Mouse (Mus musculus): ENCODE results near the gene Tmem176b. TPM values are rescaled to one million over a fixed set of nuclear protein-coding genes. Genes with fewer than 3 reads are reported as not detected.

The Tmem176b gene
- polyA plus RNA-seq, 1 experiment from 2014 or later = 414 TPM

DNA sequence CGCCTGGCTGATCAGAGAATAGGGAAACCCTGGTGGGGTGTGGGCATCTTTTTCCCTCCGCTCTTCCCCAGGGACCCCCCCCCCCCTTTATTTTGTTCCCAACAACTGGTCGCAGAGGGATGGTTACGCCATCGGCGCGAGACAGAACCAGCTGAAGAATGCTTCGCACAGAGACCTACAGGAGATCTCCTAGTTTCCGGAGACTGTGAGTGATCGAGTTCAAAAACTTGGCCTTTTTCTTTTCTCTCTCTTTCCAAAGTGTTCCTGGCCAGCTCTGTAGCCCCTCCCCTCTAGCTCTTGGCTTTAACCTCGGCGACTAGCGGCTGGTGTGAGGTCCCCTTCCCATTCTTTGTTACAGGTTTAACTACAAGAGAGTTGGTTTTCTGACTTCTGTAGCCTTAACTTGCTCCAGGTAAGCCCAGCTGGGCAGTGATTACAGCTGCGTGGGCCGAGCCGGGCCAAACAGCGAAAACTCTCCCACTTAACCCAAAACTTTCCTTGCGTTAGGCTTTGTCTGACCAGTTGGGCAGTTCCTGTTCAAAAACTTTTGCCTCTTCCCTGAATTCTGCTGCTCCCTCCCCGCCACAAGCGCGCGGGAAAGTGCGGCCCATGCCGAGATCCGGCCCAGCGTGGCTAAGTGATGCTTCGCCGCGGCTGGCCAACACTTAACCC lies 10.7 kb upstream of the Tmem176b start:
- peak overlapping the region; percentile 80 for H3K4me2 ChIP-seq (ENCODE audit: low read depth, low read length)
- H3K4me1 ChIP-seq (ENCODE audit: control insufficient read depth, insufficient read depth, low read length) = peaks cover 6% of the 10 kb centered on the region; the same call in 1 of the 2 replicates
- peak overlapping the region; percentile 89 for H3K27ac ChIP-seq (ENCODE audit: low read length)
- no peaks in the 10 kb centered on the region for H3K9me3 ChIP-seq (ENCODE audit: control insufficient read depth, low read length)
- peak overlapping the region; percentile 66 for H3K9ac ChIP-seq (ENCODE audit: low read depth, low read length)
- WGBS = 3% methylated on average over 28 of the region's 29 CpGs
- H3K4me3 ChIP-seq (ENCODE audit: low read length) = peak overlapping the region; percentile 42
- ATAC-seq = peak; percentile 76
- H3K36me3 ChIP-seq (ENCODE audit: control insufficient read depth, insufficient read depth, low read length) = no peaks in the 10 kb centered on the region
- H3K27me3 ChIP-seq (replicated peaks; ENCODE audit: control insufficient read depth, insufficient read depth, low read length) = no peaks in the 10 kb centered on the region

DNA sequence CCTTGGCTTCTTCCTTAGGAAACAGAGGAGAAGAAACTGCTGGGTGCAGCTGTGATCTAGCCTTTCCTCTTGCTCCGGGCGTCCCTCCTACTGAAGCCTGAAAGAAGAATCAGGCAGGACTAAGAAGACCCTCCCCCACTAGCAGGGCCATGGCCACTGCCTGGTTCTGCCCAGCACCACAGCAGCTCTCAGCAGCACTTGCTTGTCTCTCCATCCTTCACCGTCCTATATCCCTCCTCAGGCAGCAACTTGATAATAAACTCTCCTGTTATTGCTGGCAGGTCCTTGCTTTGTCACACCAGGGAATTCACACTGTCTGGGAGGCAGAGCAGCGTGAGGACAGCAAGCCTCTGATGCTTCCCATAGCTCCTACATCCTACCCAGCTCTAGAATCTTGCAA lies 3.8 kb upstream of the Tmem176b start:
- ATAC-seq = no peak

DNA sequence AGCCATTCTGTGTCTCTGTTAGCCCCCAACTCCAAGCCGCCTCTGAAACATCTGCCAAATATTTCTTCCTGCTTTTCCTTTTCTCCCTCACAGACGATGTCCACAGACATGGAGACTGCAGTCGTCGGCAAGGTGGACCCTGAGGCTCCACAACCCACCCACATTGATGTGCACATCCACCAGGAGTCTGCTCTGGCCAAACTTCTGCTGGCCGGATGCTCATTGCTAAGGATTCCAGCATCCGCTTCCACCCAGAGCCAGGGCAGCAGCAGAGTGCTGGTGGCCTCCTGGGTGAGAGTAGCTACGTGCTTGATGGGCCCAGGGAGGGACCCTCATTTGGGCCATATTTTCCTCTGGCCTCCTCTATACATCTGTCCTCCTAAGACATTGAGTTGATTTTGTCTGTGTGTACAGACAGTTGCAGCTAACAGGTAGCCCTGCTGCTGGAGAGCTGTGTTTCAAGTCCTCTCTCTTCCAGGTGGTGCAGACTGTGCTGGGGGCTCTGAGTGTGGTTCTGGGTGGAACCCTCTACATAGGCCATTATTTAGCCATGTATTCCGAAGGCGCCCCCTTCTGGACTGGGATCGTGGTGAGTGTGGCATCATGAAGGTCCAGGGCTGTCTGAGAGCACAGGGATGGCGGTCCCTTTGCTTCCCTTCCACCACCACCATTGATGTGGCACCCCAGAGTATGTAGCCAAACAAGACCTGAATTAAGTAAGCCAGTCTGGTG lies 981 bp upstream of the Tmem176b start:
- no peak for ATAC-seq
- Histone ChIP-seq H3K9ac (ENCODE audit: low read depth, low read length) (peak overlapping the region; percentile 81), H3K27me3 (replicated peaks; ENCODE audit: control insufficient read depth, insufficient read depth, low read length) (no peaks in the 10 kb centered on the region), H3K27ac (ENCODE audit: low read length) (peak overlapping the region; percentile 98), H3K4me3 (ENCODE audit: low read length) (peak overlapping the region; percentile 62), H3K4me2 (ENCODE audit: low read depth, low read length) (peak overlapping the region; percentile 89), H3K36me3 (ENCODE audit: control insufficient read depth, insufficient read depth, low read length) (peaks cover 18% of the 10 kb centered on the region), H3K4me1 (ENCODE audit: control insufficient read depth, insufficient read depth, low read length) (peaks cover 35% of the 10 kb centered on the region), H3K9me3 (ENCODE audit: control insufficient read depth, low read length) (no peaks in the 10 kb centered on the region)
- 49% methylated on average over 11 of the region's 11 CpGs for WGBS

More for the DNA sequence above, 3.8 kb upstream of the Tmem176b start:
- Histone ChIP-seq H3K27me3 (replicated peaks; ENCODE audit: control insufficient read depth, insufficient read depth, low read length) (no peaks in the 10 kb centered on the region), H3K9ac (ENCODE audit: low read depth, low read length) (no peak overlapping the region), H3K9me3 (ENCODE audit: control insufficient read depth, low read length) (no peaks in the 10 kb centered on the region), H3K4me2 (ENCODE audit: low read depth, low read length) (no peak overlapping the region), H3K4me1 (ENCODE audit: control insufficient read depth, insufficient read depth, low read length) (peaks cover 14% of the 10 kb centered on the region), H3K36me3 (ENCODE audit: control insufficient read depth, insufficient read depth, low read length) (0 out of 2 replicates have a peak, but pooled peaks cover 9% of the 10 kb centered on the region), H3K27ac (ENCODE audit: low read length) (no peak overlapping the region), H3K4me3 (ENCODE audit: low read length) (no peak overlapping the region)
- WGBS = 72% methylated on average over 4 of the region's 4 CpGs

DNA sequence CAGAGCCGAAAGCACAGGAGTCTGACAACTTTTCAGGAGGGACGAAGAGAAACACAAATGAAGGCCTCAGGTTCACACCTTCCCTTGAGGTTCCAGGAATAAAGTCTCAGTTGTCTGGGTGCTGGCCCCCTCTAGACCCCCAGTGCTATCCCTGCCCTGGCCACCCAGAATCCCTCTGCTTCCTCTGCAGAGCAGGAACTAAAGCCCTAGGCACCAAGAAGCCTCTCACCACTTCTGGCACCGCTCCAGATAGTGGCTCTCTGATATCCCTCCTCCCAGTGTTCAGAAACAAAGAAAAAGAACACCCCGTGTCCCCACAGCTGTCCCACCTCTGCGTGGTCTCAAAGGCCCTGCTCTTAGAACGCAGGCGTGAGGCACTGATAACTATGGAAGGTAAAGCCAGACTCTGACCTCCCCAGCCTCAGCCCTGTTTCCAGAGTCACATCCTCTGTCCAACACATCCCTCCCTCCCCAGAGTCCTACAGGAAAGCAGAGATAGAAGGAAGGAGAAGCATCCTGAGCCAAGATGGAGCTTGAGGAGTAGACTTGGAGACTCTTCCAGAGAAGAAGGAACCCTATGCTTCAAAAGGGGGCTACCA lies 826 bp downstream of the Tmem176b start, which contains the start of gene Tmem176a:
TSS of gene Tmem176a (plus strand) at position 549 of the 599 bp plus-strand sequence.
- Histone ChIP-seq H3K4me2 (ENCODE audit: low read depth, low read length) (peak within 1 kb of the TSS; percentile 89), H3K4me1 (ENCODE audit: control insufficient read depth, insufficient read depth, low read length) (peaks cover 35% of the 10 kb centered on the region), H3K36me3 (ENCODE audit: control insufficient read depth, insufficient read depth, low read length) (peaks cover 32% of the 10 kb centered on the region), H3K27ac (ENCODE audit: low read length) (peak within 1 kb of the TSS; percentile 98), H3K9ac (ENCODE audit: low read depth, low read length) (peak within 1 kb of the TSS; percentile 81), H3K4me3 (ENCODE audit: low read length) (peak within 1 kb of the TSS; percentile 62), H3K27me3 (replicated peaks; ENCODE audit: control insufficient read depth, insufficient read depth, low read length) (no peaks in the 10 kb centered on the region), H3K9me3 (ENCODE audit: control insufficient read depth, low read length) (no peaks in the 10 kb centered on the region)
- WGBS = 4% methylated on average over 7 of the region's 7 CpGs
- peak; percentile 61 for ATAC-seq

DNA sequence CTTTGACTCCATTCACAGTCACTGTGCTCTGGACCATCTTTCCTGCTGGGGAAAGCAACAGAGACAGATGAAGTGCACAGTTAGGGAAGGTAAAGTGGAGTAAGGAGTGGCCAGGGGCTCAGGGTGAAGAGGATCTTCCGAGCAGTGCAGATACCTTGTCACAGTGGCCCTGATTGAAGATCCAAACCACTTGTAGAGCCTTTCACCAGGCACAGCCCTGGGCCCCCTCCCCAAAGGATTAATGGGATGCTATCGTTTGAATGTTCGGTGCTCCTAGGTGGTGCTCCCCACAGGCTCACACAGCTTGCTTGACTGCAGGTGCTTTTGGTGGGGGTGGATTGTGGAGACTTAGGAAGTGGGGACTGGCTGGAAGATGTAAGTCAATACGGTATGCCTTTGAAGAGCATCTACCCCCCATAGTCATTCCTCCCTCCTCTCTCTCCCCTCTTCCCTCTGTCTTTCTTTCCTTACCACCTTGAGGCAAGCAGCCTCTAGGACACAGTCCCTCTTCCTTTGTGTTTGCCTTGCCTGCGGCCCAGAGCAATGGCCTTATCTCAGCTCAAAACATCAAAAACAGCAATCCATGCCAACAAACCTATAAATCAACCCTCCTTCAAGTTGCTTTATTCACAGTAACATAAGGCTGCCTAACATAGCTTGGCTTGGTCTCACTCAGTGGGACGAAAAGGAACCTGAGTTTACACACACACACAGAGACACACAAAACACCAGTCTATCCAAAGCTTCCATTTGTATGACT lies 2.8 kb downstream of the Tmem176b start:
- H3K4me1 ChIP-seq (ENCODE audit: control insufficient read depth, insufficient read depth, low read length) = peaks cover 35% of the 10 kb centered on the region
- H3K27ac ChIP-seq (ENCODE audit: low read length) = no peak overlapping the region
- peak overlapping the region; percentile 89 for H3K4me2 ChIP-seq (ENCODE audit: low read depth, low read length)
- H3K9ac ChIP-seq (ENCODE audit: low read depth, low read length) = peak overlapping the region; percentile 43
- H3K27me3 ChIP-seq (replicated peaks; ENCODE audit: control insufficient read depth, insufficient read depth, low read length) = no peaks in the 10 kb centered on the region
- H3K4me3 ChIP-seq (ENCODE audit: low read length) = peak overlapping the region; percentile 62; the same call in 1 of the 2 replicates
- no peak for ATAC-seq
- 66% methylated on average over 6 of the region's 6 CpGs for WGBS
- H3K9me3 ChIP-seq (ENCODE audit: control insufficient read depth, low read length) = no peaks in the 10 kb centered on the region
- H3K36me3 ChIP-seq (ENCODE audit: control insufficient read depth, insufficient read depth, low read length) = peaks cover 43% of the 10 kb centered on the region

DNA sequence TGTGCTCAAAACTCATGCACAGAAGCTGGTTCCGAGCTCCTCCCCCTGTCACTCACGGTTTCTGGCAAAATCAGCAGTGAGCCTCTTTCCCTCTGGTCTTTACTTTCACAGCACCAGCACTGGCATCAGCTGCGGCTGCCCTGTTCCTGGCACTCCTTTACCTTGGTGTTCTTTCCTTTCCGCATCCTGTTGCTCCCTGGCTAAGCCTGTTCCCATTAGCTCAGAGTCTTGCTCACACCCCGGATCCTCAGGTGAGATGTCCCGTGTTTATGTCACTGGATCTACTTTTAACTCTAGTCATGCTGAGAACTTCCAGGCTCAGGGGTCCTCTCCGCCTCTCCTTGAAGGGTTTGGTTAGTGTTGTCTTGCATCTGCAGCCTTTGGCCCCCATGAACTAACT lies 3.8 kb downstream of the Tmem176b start:
- WGBS = 83% methylated on average over 7 of the region's 7 CpGs
- no peak for ATAC-seq
- no peak overlapping the region for H3K4me3 ChIP-seq (ENCODE audit: low read length)
- peaks cover 51% of the 10 kb centered on the region for H3K36me3 ChIP-seq (ENCODE audit: control insufficient read depth, insufficient read depth, low read length)
- peaks cover 31% of the 10 kb centered on the region for H3K4me1 ChIP-seq (ENCODE audit: control insufficient read depth, insufficient read depth, low read length)
- H3K27me3 ChIP-seq (replicated peaks; ENCODE audit: control insufficient read depth, insufficient read depth, low read length) = no peaks in the 10 kb centered on the region
- H3K9me3 ChIP-seq (ENCODE audit: control insufficient read depth, low read length) = no peaks in the 10 kb centered on the region
- no peak overlapping the region for H3K4me2 ChIP-seq (ENCODE audit: low read depth, low read length)
- no peak overlapping the region for H3K9ac ChIP-seq (ENCODE audit: low read depth, low read length)
- no peak overlapping the region for H3K27ac ChIP-seq (ENCODE audit: low read length)

DNA sequence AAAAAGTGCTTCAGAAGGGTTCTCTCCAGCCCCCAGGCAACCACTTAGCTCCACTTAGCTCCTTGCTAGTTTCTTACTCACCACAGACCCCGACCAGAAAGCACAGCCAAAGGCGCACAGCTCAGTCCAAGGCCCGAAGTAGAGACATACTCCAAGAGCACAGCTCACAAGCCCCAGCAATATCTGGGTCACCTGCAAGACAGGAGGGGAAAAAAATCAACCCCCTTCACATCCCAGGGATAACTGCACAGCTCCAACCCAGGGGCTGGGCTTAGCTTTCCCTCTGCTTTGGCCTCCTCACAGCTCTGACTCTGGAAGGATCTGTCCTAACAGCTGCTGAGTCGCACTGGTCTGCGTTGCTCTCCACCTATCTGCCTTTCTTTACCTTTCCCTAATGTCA lies 5.2 kb downstream of the Tmem176b start:
- Histone ChIP-seq H3K27me3 (replicated peaks; ENCODE audit: control insufficient read depth, insufficient read depth, low read length) (no peaks in the 10 kb centered on the region), H3K4me3 (ENCODE audit: low read length) (no peak overlapping the region), H3K9me3 (ENCODE audit: control insufficient read depth, low read length) (no peaks in the 10 kb centered on the region), H3K4me2 (ENCODE audit: low read depth, low read length) (no peak overlapping the region), H3K36me3 (ENCODE audit: control insufficient read depth, insufficient read depth, low read length) (peaks cover 56% of the 10 kb centered on the region), H3K9ac (ENCODE audit: low read depth, low read length) (no peak overlapping the region), H3K4me1 (ENCODE audit: control insufficient read depth, insufficient read depth, low read length) (peaks cover 21% of the 10 kb centered on the region), H3K27ac (ENCODE audit: low read length) (no peak overlapping the region)
- 87% methylated on average over 5 of the region's 5 CpGs for WGBS
- no peak for ATAC-seq

DNA sequence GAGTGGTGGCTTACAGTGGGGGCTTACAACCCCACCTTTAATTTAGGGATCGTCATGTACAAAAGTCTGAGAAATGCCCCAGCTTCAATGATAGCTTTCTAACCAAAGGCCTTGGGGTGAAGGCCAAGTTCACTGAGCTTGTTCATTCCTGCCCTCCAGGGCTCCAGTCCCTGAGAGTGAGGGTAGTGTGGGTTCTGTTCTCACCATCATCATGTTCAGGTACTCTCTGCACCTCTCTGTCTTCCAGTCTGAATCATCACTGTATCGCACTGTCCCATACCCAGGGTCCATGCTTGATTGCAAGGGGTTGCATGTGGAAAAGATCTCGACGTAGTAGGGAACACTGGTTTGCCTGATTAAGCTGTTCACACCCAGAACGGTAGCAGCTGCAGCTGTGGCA lies 6.1 kb downstream of the Tmem176b start:
- 89% methylated on average over 5 of the region's 5 CpGs for WGBS
- no peaks in the 10 kb centered on the region for H3K9me3 ChIP-seq (ENCODE audit: control insufficient read depth, low read length)
- peaks cover 56% of the 10 kb centered on the region for H3K36me3 ChIP-seq (ENCODE audit: control insufficient read depth, insufficient read depth, low read length)
- no peaks in the 10 kb centered on the region for H3K27me3 ChIP-seq (replicated peaks; ENCODE audit: control insufficient read depth, insufficient read depth, low read length)
- no peak overlapping the region for H3K9ac ChIP-seq (ENCODE audit: low read depth, low read length)
- H3K27ac ChIP-seq (ENCODE audit: low read length) = no peak overlapping the region
- no peak overlapping the region for H3K4me2 ChIP-seq (ENCODE audit: low read depth, low read length)
- no peak overlapping the region for H3K4me3 ChIP-seq (ENCODE audit: low read length)
- ATAC-seq = no peak
- peaks cover 21% of the 10 kb centered on the region for H3K4me1 ChIP-seq (ENCODE audit: control insufficient read depth, insufficient read depth, low read length)

DNA sequence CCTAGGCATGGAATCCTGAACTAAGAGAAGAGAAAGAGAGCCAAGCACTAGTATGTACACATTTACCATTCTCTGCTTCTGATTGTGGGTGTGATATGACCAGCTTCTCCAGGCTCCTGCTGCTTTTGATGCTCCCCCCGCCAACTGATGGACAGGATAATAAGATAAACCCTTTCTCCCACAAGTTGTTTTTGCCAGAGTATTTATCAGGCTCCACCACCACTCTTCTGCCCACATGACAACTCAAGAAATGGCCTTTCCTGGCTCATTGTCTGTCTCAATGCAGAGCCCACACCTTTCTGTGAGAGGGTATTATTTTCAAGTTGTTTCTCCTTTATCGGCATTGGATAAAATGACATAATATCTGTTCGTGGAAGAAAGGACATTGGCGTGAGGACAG lies 7.8 kb downstream of the Tmem176b start:
- 96% methylated on average over 4 of the region's 4 CpGs for WGBS
- Histone ChIP-seq H3K36me3 (ENCODE audit: control insufficient read depth, insufficient read depth, low read length) (peaks cover 56% of the 10 kb centered on the region), H3K27me3 (replicated peaks; ENCODE audit: control insufficient read depth, insufficient read depth, low read length) (no peaks in the 10 kb centered on the region), H3K4me3 (ENCODE audit: low read length) (no peak overlapping the region), H3K27ac (ENCODE audit: low read length) (no peak overlapping the region), H3K4me2 (ENCODE audit: low read depth, low read length) (no peak overlapping the region), H3K9me3 (ENCODE audit: control insufficient read depth, low read length) (no peaks in the 10 kb centered on the region), H3K4me1 (ENCODE audit: control insufficient read depth, insufficient read depth, low read length) (peaks cover 12% of the 10 kb centered on the region), H3K9ac (ENCODE audit: low read depth, low read length) (no peak overlapping the region)
- no peak for ATAC-seq

Data from intestine, embryonic 16.5 days (tissue).